24 mouse cellular contexts compared by ENCODE assay signal in the genomic region with DNA sequence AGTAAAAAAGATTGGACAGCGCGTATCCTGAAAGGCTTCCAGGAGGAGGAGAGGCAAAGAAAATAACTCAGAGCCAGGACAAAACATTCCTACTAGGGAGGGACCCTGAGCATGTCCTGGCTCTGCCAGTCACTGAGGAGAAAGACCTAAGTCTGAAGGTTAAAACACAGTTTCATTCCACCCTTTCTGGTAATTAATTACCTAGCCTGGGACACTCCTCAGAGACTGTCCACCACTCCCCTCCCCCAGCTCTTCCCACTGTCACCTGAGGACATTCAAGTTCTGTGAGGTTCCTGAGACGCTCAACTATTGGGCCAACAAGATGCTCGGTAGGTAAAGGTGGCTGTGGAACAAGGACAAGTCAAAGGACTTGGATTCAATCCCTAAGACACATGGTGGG. TPM values are rescaled to one million over a fixed set of nuclear protein-coding genes. Genes with fewer than 3 reads are reported as not detected.
DNase-seq lines count a peak whose midpoint lies in the region; ATAC-seq lines count a peak whose summit lies in the region.
"Had no signal": no experiment of that assay in that cellular context is flagged by ENCODE, and none has a peak within 500 bp of the region (broad histone marks: within the 10 kb centered on the region; RNA-seq: fewer than 3 reads in every experiment).

No protein-coding gene starts in this region.

- intact Hi-C loops in left cerebral cortex, postnatal 4 days (cut with DNase I) = no loop called here

- no peak overlapping the region for H3K27ac ChIP-seq in kidney, embryonic 14.5 days (ENCODE audit: low read depth, low read length)
- H3K27ac ChIP-seq: forebrain, embryonic 12.5 days; layer of hippocampus, adult 2 months; liver, embryonic 15.5 days; lung, embryonic 15.5 days had no signal

- no peaks in the 10 kb centered on the region for H3K27me3 ChIP-seq in kidney, embryonic 14.5 days (ENCODE audit: control insufficient read depth, insufficient read depth, low read length)
- H3K27me3 ChIP-seq: forebrain, embryonic 12.5 days; liver, embryonic 15.5 days; lung, embryonic 15.5 days had no signal

- ATAC-seq in kidney, embryonic 14.5 days (ENCODE audit: low FRiP score, low TSS enrichment) = no peak
- ATAC-seq: forebrain, postnatal 0 days; hindbrain, embryonic 16.5 days; midbrain, embryonic 16.5 days had no signal

- 87% methylated on average over 4 of the region's 4 CpGs for WGBS in kidney, embryonic 14.5 days

- no peak overlapping the region for H3K4me2 ChIP-seq in kidney, embryonic 14.5 days (replicated peaks; ENCODE audit: low read depth, low read length)
- H3K4me2 ChIP-seq: forebrain, embryonic 12.5 days; liver, embryonic 15.5 days; lung, embryonic 15.5 days; midbrain, embryonic 11.5 days had no signal

- DNase-seq in kidney, adult 18-20 months = peak; percentile 57
- DNase-seq in ZHBTc4 (ENCODE audit: low read depth, low spot score) = peak; percentile 33
- peak; percentile 91 for DNase-seq in kidney, adult 9 months
- DNase-seq in kidney, postnatal 36 days = peak; percentile 80 to 84
- no peak for DNase-seq in urinary bladder, postnatal 14 days (ENCODE audit: low spot score)
- no peak for DNase-seq in retina, embryonic 14.5 days (ENCODE audit: low spot score)
- DNase-seq in left cerebral cortex, postnatal 4 days = no peak
- DNase-seq: adrenal gland, postnatal 14 days; cerebellum, adult 18-20 months; cerebellum, postnatal 14 days; forebrain, postnatal 0 days; lung, postnatal 36 days; right cerebral cortex, postnatal 4 days; thymus, postnatal 4 days had no signal

- H3K9me3 ChIP-seq in kidney, embryonic 14.5 days (ENCODE audit: control insufficient read depth, low read length) = no peaks in the 10 kb centered on the region
- H3K9me3 ChIP-seq: forebrain, embryonic 12.5 days; G1E; liver, embryonic 15.5 days; lung, embryonic 15.5 days had no signal

- peaks cover 9% of the 10 kb centered on the region for H3K4me1 ChIP-seq in kidney, embryonic 14.5 days (ENCODE audit: control insufficient read depth, insufficient read depth, low read length)

- H3K4me3 ChIP-seq in kidney, embryonic 14.5 days (ENCODE audit: low read length) = no peak overlapping the region
- H3K4me3 ChIP-seq: erythroblast, embryonic 14.5 days; forebrain, embryonic 12.5 days; layer of hippocampus, adult 2 months; liver, embryonic 15.5 days; lung, embryonic 15.5 days had no signal

- H3K36me3 ChIP-seq in kidney, embryonic 14.5 days (ENCODE audit: control insufficient read depth, insufficient read depth, low read length) = no peaks in the 10 kb centered on the region
- H3K36me3 ChIP-seq: forebrain, embryonic 12.5 days; G1E; liver, embryonic 15.5 days; lung, embryonic 15.5 days had no signal

- no peak overlapping the region for H3K9ac ChIP-seq in kidney, embryonic 14.5 days (ENCODE audit: low read depth, low read length)
- H3K9ac ChIP-seq: forebrain, embryonic 12.5 days; forebrain, postnatal 0 days; liver, embryonic 15.5 days; lung, embryonic 15.5 days had no signal

RNA-seq across cellular contexts. Expression of a gene that starts 10.0 kb away (rescaled TPM):
- 2.4 and 2.8 TPM in 2 replicates for polyA plus RNA-seq in kidney, embryonic 14.5 days (2014; fragmentation: Nextera tagmentation; extraction: Ambion mirVana)
- 10 to 100 TPM; 23.3 to 26.5 TPM for total RNA-seq in left cerebral cortex, postnatal 4 days (2021)

RNA-seq across cellular contexts. Expression of a gene that starts 48.4 kb away (rescaled TPM):
- polyA plus RNA-seq in kidney, embryonic 14.5 days (2014; fragmentation: Nextera tagmentation; extraction: Ambion mirVana) = 31.6 and 35.8 TPM in 2 replicates
- 1 to 10 TPM; 4.5 to 4.7 TPM for total RNA-seq in left cerebral cortex, postnatal 4 days (2021)

RNA-seq across cellular contexts. Expression of a gene that starts 57.4 kb away (rescaled TPM):
- polyA plus RNA-seq in kidney, embryonic 14.5 days (2014; fragmentation: Nextera tagmentation; extraction: Ambion mirVana) = 26.0 and 38.1 TPM in 2 replicates
- total RNA-seq in left cerebral cortex, postnatal 4 days (2021) = 10 to 100 TPM; 37.2 to 41.2 TPM

Comparison
In these comparisons a context has a peak if more than half of its experiments do, and no peak if none do; other contexts are left out.
1. DNase-seq: peak in kidney, adult 18-20 months (single experiment), ZHBTc4 (single experiment), kidney, adult 9 months (single experiment) and kidney, postnatal 36 days (2 of 2); none in urinary bladder, postnatal 14 days (single experiment), retina, embryonic 14.5 days (single experiment) and left cerebral cortex, postnatal 4 days (single experiment).